Mouse (Mus musculus) layer of hippocampus, adult 8-10 months (tissue): ENCODE results near the gene Nck2. TPM values are rescaled to one million over a fixed set of nuclear protein-coding genes. Genes with fewer than 3 reads are reported as not detected.

ENCODE experiments used
- DNase-seq, 2 experiments: peaks; one replicate each; pipeline ENCODE4 v3.0.0; 2022; ENCODE audit warnings: low spot score in 2 of 2
- total RNA-seq, 4 experiments: library from RNA; stranded (reverse); gene quantifications; 2 replicates each; pipeline ENCODE4 v1.2.4; 2022

The Nck2 gene
- total RNA-seq, result 10 to 100 TPM; 40.5 to 50.5 (median 48.8) TPM

- no peak for DNase-seq
These were observed at the start of gene Nck2 for GRCm38 (mm10) chr1:43444531-43444930. Nck2 (plus strand) TSS chr1:43444579.

- no peak for DNase-seq
These were observed 49.3 kb upstream of the Nck2 start for GRCm38 (mm10) chr1:43395040-43395439.

- no peak for DNase-seq
These were observed 48.6 kb upstream of the Nck2 start for GRCm38 (mm10) chr1:43395799-43396198.

GRCm38 (mm10) chr1:43396522-43396921, 47.9 kb upstream of the Nck2 start:
- DNase-seq, result no peak

GRCm38 (mm10) chr1:43397096-43397495, 47.3 kb upstream of the Nck2 start:
- DNase-seq, result no peak

GRCm38 (mm10) chr1:43398738-43399601, 45.4 kb upstream of the Nck2 start:
- DNase-seq, result no peak

GRCm38 (mm10) chr1:43399602-43400216, 44.7 kb upstream of the Nck2 start:
- no peak for DNase-seq

GRCm38 (mm10) chr1:43400655-43401054, 43.7 kb upstream of the Nck2 start:
- DNase-seq, result no peak

GRCm38 (mm10) chr1:43403341-43403740, 41.0 kb upstream of the Nck2 start:
- no peak for DNase-seq

GRCm38 (mm10) chr1:43404693-43405678, 39.4 kb upstream of the Nck2 start:
- DNase-seq, result no peak

GRCm38 (mm10) chr1:43409019-43409418, 35.4 kb upstream of the Nck2 start:
- no peak for DNase-seq

GRCm38 (mm10) chr1:43412825-43413224, 31.6 kb upstream of the Nck2 start:
- no peak for DNase-seq

GRCm38 (mm10) chr1:43413298-43413697, 31.1 kb upstream of the Nck2 start:
- no peak for DNase-seq

GRCm38 (mm10) chr1:43413749-43414148, 30.6 kb upstream of the Nck2 start:
- no peak for DNase-seq

GRCm38 (mm10) chr1:43414228-43414627, 30.2 kb upstream of the Nck2 start:
- DNase-seq, result no peak

- DNase-seq, result no peak
These were observed 29.4 kb upstream of the Nck2 start for GRCm38 (mm10) chr1:43414971-43415370.

- DNase-seq, result no peak
These were observed 21.2 kb upstream of the Nck2 start for GRCm38 (mm10) chr1:43422969-43423748.

- DNase-seq, result peak in 1 of 2 experiments; percentile 10
These were observed 17.9 kb upstream of the Nck2 start for GRCm38 (mm10) chr1:43426526-43426925.

GRCm38 (mm10) chr1:43426993-43427535, 17.3 kb upstream of the Nck2 start:
- DNase-seq, result no peak
